Mouse (Mus musculus): ENCODE results near the gene Prorsd1.

Prorsd1 gene

GRCm38 (mm10) chr11:29503948-29504893, 10.6 kb downstream of the Prorsd1 start:
- DNase-seq (ENCODE audit: low read depth, low spot score) = no peak

- DNase-seq (ENCODE audit: low read depth, low spot score) = no peak
These were observed 17.9 kb downstream of the Prorsd1 start for GRCm38 (mm10) chr11:29496962-29497361.

DNA sequence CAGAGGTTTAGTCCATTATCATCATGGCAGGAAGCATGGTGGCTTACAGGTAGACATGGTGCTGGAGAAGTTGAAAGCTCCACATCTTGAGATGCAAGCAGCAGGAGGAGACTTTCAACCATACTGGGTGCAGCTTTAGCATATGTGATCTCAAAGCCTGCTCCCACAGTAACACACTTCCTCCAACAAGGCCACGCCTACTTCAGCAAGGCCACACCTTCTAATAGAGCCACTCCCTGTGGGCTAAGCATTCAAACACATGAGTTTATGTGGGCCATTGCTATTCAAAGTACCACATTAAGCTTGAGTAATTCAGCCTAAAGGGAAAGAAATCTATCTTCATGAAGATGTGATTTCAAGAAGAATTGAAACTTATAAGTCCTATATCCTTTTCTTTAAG, 21.7 kb downstream of the Prorsd1 start:
- no peak for DNase-seq (ENCODE audit: low read depth, low spot score)

DNA sequence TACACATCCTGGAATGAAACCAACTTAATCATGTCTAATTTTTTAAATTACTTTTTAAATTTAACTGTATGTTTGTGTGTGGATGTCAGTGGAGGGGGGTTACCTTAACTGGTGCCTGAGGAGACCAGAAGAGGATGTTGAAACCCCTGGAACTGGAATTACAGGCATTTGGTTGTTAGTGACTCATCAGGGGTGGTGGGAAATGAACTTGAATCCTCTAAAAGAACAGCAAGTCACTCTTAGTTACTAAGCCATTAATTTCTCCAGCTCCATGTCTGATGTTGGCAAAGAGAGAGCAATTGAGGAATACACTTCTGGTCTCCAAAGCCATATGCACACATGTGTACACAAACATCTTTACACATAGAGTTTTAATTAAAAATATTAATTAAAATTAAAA, 40.2 kb downstream of the Prorsd1 start:
- DNase-seq (ENCODE audit: low read depth, low spot score) = no peak
